Mouse (Mus musculus) limb, embryonic 10.5 days (tissue): ENCODE data around the gene Cntd1. TPM values are rescaled to one million over a fixed set of nuclear protein-coding genes. Genes with fewer than 3 reads are reported as not detected.

ENCODE experiments used
- DNase-seq: peaks from one replicate; pipeline ENCODE4 v3.0.0-alpha.2; 2017; ENCODE audit warnings: low spot score
- H3K27ac ChIP-seq: fragments of 300-500 bp; sonication (generic); 2 replicates; pipeline ENCODE4 v1.5.1; 2016; ENCODE audit warnings: mild to moderate bottlenecking
- H3K27me3 ChIP-seq: fragments of 300-500 bp; sonication (generic); 2 replicates; pipeline ENCODE4 v1.6.1; 2016; ENCODE audit warnings: low read depth, mild to moderate bottlenecking; ENCODE audit not compliant: poor library complexity, severe bottlenecking
- H3K36me3 ChIP-seq: fragments of 300-500 bp; sonication (generic); 2 replicates; pipeline ENCODE4 v1.6.1; 2016; ENCODE audit warnings: mild to moderate bottlenecking, moderate library complexity
- H3K4me1 ChIP-seq: fragments of 300-500 bp; sonication (generic); 2 replicates; pipeline ENCODE4 v1.6.1; 2016
- H3K4me3 ChIP-seq: fragments of 300-500 bp; sonication (generic); 2 replicates; pipeline ENCODE4 v1.5.1; 2016; ENCODE audit warnings: mild to moderate bottlenecking, moderate library complexity
- H3K9me3 ChIP-seq: fragments of 300-500 bp; sonication (generic); replicated peaks from 2 replicates; pipeline ENCODE4 v1.6.1; 2016; ENCODE audit warnings: mild to moderate bottlenecking
- WGBS: fragments of 180-500 bp; shearing (Covaris S2); methylation state at CpG from one replicate; pipeline ENCODE4 v1.1.7; 2016; 5-methylcytosine and 5-hydroxymethylcytosine counted together
- polyA plus RNA-seq: library from polyadenylated mRNA; unstranded; fragments of >200 nt; fragmentation: Nextera tagmentation; extraction: Ambion mirVana; gene quantifications from 2 replicates; pipeline ENCODE4 v1.2.1, GENCODE M21; 2016

Gene Cntd1
- polyA plus RNA-seq, 1 experiment from 2014 or later: 1.1 TPM

DNA sequence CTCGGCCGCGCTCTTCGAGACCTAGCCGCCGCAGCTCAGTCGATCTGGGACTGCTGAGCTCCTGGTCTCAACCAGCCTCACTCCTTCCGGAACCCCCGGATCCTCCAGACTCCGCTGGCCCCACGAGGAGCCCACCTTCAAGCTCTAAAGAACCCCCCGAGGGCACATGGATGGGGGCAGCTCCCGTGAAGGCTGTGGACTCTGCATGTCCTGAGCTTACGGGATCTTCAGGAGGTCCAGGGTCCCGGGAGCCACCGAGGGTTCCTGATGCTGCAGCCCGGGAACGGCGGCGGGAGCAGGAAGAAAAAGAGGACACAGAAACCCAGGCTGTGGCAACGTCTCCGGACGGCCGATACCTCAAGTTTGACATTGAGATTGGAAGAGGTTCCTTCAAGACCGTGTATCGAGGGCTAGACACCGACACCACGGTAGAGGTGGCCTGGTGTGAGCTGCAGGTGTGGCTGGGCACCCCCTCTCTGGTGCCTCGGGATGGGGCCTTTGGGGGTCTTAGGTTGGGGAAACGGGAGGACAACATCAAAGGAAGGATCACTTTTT, 17.9 kb upstream of the Cntd1 start:
- H3K36me3 ChIP-seq: peaks cover 31% of the 10 kb centered on the region
- H3K9me3 ChIP-seq: no peaks in the 10 kb centered on the region
- peak overlapping the region; percentile 67 for H3K4me3 ChIP-seq
- under 1% methylated on average over 30 of the region's 30 CpGs for WGBS
- peaks cover 72% of the 10 kb centered on the region for H3K4me1 ChIP-seq
- DNase-seq: peak; percentile 61
- peak overlapping the region; percentile 84 for H3K27ac ChIP-seq
- peaks cover 54% of the 10 kb centered on the region for H3K27me3 ChIP-seq

DNA sequence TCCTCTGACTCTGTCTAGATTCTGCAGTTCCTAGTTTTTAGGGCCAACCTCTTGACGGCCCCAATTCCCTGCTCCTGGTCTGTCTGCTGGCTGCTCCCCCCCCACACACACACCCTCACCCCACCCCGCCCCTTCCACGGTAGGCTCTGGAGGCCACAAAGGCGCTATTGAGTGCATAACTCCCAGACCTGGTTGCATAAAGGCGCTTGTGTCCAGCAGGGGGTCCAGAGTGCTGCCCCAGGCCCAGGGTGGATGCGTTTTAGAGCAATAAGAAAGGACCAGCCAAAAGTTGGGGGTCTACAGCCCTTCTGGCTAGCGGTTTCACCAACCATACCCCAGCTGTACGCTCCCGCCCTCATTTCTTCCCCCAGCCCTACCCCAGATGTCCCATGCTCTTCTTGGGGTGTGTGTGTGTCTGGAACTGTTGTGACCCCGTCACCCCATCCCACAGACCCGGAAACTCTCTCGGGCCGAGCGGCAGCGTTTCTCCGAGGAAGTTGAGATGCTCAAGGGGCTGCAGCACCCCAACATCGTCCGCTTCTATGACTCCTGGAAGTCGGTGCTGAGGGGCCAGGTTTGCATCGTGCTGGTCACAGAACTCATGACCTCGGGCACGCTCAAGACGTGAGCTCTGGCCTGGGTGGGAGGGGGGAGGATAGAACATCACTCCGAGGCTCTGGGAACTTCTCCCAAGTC, 16.4 kb upstream of the Cntd1 start:
- Histone ChIP-seq H3K9me3 (no peaks in the 10 kb centered on the region), H3K4me3 (peak overlapping the region; percentile 67), H3K27me3 (peaks cover 69% of the 10 kb centered on the region), H3K36me3 (peaks cover 17% of the 10 kb centered on the region), H3K27ac (peak overlapping the region; percentile 12; the same call in 1 of the 2 replicates), H3K4me1 (peaks cover 72% of the 10 kb centered on the region)
- DNase-seq: peak; percentile 53
- 1% methylated on average over 24 of the region's 24 CpGs for WGBS

DNA sequence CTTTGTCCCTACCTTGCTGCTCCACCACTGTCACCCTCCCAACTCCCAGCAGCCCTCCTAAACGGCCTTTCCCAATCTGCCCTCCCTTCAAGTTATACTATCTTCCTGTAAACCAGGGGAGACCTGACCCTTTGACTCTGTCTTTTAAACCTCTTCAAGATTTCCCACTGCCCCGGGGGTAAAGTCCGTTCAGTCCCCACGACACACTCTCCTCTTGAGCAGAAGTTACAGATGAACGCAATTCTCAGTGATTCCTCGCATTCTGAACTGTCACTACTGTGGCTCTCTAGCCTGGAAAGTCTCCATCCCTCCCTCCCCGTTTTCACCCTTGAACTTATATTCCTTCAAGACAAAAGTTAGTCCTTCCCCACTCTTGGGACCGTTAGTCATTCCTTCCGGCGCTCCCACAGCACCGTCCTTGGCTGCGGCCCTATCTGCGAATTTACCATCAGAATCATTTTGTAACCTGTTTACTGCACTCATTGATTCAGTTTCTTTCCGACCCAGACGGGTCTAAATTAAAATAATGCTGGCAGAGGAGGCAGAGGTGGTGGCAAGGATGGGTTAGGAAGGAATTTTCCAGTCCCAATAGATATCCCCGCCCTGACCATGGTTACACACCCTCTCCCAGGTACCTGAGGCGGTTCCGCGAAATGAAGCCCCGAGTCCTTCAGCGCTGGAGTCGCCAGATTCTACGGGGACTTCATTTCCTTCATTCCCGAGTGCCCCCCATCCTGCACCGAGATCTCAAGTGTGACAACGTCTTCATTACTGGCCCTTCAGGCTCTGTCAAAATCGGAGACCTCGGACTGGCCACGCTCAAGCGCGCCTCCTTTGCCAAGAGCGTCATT, 15.4 kb upstream of the Cntd1 start:
- peak; percentile 42 for DNase-seq
- H3K36me3 ChIP-seq: peaks cover 9% of the 10 kb centered on the region
- H3K4me1 ChIP-seq: peaks cover 67% of the 10 kb centered on the region
- no peaks in the 10 kb centered on the region for H3K9me3 ChIP-seq
- WGBS: 3% methylated on average over 32 of the region's 32 CpGs
- peak overlapping the region; percentile 3; the same call in 1 of the 2 replicates for H3K4me3 ChIP-seq
- peaks cover 78% of the 10 kb centered on the region for H3K27me3 ChIP-seq
- H3K27ac ChIP-seq: no peak overlapping the region

DNA sequence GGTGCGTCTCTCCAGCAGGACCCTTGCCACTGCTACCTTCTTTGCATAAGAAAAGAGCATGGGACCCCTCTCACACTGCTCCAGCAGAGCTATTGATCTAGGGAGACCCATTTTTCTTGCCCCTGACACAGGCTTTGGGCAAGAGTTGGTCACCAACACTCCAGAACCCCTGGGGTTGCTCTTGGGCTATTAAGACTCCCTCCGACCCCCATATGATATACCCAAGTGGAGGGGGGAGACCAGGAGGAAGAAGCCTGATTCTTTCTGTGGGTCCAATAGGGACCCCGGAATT, 14.9 kb upstream of the Cntd1 start:
- Histone ChIP-seq H3K9me3 (no peaks in the 10 kb centered on the region), H3K4me1 (peaks cover 62% of the 10 kb centered on the region), H3K4me3 (0 out of 2 replicates have a peak overlapping the region, but pooled peaks have one; percentile 3), H3K27me3 (peaks cover 84% of the 10 kb centered on the region), H3K27ac (no peak overlapping the region), H3K36me3 (peaks cover 6% of the 10 kb centered on the region; the same call in 1 of the 2 replicates)
- peak; percentile 39 for DNase-seq
- WGBS: 13% methylated on average over 3 of the region's 3 CpGs

DNA sequence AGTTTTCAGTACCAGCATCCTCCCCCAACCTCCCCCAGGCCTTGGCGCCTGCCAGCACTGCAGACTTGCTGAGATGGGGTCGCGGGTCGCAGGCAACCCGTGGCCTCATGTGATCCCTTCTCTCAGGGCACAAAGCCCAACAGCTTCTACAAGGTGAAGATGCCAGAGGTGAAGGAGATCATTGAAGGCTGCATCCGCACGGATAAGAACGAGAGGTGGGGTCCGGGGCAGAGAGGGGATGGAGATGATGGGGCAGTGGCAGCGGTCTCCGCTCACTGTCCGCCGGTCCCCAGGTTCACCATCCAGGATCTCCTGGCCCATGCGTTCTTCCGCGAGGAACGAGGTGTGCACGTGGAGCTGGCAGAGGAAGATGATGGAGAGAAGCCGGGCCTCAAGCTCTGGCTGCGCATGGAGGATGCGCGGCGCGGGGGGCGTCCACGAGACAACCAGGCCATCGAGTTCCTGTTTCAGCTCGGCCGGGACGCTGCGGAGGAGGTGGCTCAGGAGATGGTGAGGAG, 13.8 kb upstream of the Cntd1 start:
- Histone ChIP-seq H3K4me3 (peak overlapping the region; percentile 52), H3K9me3 (no peaks in the 10 kb centered on the region), H3K27me3 (peaks cover 89% of the 10 kb centered on the region), H3K4me1 (peaks cover 60% of the 10 kb centered on the region), H3K36me3 (no peaks in the 10 kb centered on the region), H3K27ac (peak overlapping the region; percentile 63; the same call in 1 of the 2 replicates)
- peak; percentile 63 for DNase-seq
- WGBS: under 1% methylated on average over 31 of the region's 31 CpGs

DNA sequence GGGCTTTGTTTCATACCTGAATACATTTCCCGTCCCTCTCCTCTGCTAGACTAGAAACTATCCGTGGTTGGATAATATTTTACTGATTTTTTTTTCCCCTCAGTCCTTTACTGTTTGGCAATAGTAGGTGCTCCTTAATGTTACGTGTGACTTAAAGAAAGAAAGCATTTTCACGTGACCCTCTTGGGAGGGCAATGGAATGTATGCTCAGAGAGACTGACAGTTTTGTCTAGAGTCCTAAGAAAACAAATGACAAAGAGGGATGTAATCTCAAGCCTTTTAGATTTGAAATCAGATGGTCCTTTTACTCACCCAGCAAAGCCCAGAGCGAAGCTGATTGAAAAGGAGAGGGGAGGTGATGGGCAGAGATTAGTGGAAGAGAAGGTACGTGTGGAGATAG, 12.9 kb upstream of the Cntd1 start:
- WGBS: 31% methylated on average over 6 of the region's 6 CpGs
- H3K4me3 ChIP-seq: no peak overlapping the region
- no peak for DNase-seq
- H3K36me3 ChIP-seq: no peaks in the 10 kb centered on the region
- H3K9me3 ChIP-seq: no peaks in the 10 kb centered on the region
- H3K27ac ChIP-seq: no peak overlapping the region
- peaks cover 51% of the 10 kb centered on the region for H3K4me1 ChIP-seq
- H3K27me3 ChIP-seq: peaks cover 85% of the 10 kb centered on the region

DNA sequence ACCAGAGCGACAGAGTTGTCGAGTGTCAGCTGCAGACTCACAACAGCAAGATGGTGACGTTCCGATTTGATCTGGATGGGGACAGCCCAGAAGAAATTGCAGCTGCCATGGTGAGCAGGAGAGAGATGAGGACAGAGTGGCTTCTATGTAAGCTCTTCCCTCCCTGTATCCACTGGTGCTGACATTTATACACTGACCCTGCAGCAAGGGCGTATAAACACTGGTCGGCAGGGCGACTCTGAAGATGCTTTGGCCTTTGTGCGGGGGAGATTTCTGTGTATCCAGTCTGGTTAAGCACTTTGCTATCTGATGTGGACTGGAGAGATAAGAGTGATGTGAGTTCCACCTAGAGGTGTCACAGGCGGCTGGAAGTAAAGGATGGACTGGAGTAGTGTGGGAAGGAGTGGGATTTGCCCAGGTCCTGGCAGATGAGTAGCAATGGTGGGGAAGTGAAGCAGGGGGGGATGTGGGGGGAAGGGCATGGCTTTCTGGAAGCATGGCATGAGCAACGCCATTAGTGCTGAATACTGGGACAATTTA, 9.2 kb upstream of the Cntd1 start:
- peaks cover 19% of the 10 kb centered on the region for H3K4me1 ChIP-seq
- no peaks in the 10 kb centered on the region for H3K9me3 ChIP-seq
- H3K36me3 ChIP-seq: no peaks in the 10 kb centered on the region
- no peak for DNase-seq
- H3K27ac ChIP-seq: no peak overlapping the region
- 13% methylated on average over 10 of the region's 10 CpGs for WGBS
- no peak overlapping the region for H3K4me3 ChIP-seq
- H3K27me3 ChIP-seq: peaks cover 54% of the 10 kb centered on the region

DNA sequence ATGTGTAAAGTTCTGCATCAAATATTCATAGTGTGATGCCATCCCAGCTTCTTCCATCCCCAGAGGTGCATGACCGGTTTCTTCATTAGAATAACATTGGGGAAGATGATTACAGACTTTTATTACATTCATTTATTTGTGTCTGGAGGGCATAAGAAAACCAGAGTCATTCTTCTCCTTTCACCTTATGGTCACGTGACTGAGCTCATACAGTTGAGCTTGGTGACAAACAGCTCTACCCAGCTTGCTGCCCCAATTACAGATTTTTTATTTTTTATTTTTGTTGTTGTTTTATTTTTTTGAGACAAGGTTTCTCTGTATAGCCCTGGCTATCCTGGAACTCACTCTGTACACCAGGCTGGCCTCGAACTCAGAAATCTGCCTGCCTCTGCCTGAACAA, 6.4 kb upstream of the Cntd1 start:
- Histone ChIP-seq H3K4me1 (peaks cover 32% of the 10 kb centered on the region), H3K27ac (no peak overlapping the region), H3K9me3 (no peaks in the 10 kb centered on the region), H3K4me3 (no peak overlapping the region), H3K36me3 (peaks cover 16% of the 10 kb centered on the region), H3K27me3 (peaks cover 48% of the 10 kb centered on the region)
- WGBS: 93% methylated on average over 3 of the region's 3 CpGs
- DNase-seq: no peak

DNA sequence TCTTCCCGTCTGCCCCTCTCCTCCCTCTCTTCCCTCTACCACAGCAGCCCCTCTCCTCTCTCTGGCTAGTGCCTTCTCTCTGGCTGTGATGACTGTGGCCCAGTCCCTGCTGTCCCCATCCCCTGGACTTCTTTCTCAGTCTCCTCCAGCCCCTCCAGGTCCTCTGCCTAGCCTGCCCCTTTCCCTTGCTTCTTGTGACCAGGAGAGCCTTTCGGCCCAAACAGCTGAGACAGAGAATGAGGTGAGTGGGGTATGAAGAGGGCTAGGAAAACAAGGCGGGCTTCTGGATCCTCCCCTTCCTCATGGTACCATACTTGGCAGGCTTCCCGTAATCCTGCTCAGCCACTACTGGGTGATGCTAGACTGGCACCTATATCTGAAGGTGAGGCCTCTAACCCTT, 3.5 kb upstream of the Cntd1 start:
- Histone ChIP-seq H3K36me3 (peaks cover 17% of the 10 kb centered on the region), H3K27ac (no peak overlapping the region), H3K9me3 (no peaks in the 10 kb centered on the region), H3K27me3 (peaks cover 38% of the 10 kb centered on the region), H3K4me1 (peaks cover 40% of the 10 kb centered on the region), H3K4me3 (no peak overlapping the region)
- WGBS: 68% methylated on average over 4 of the region's 4 CpGs
- DNase-seq: no peak

DNA sequence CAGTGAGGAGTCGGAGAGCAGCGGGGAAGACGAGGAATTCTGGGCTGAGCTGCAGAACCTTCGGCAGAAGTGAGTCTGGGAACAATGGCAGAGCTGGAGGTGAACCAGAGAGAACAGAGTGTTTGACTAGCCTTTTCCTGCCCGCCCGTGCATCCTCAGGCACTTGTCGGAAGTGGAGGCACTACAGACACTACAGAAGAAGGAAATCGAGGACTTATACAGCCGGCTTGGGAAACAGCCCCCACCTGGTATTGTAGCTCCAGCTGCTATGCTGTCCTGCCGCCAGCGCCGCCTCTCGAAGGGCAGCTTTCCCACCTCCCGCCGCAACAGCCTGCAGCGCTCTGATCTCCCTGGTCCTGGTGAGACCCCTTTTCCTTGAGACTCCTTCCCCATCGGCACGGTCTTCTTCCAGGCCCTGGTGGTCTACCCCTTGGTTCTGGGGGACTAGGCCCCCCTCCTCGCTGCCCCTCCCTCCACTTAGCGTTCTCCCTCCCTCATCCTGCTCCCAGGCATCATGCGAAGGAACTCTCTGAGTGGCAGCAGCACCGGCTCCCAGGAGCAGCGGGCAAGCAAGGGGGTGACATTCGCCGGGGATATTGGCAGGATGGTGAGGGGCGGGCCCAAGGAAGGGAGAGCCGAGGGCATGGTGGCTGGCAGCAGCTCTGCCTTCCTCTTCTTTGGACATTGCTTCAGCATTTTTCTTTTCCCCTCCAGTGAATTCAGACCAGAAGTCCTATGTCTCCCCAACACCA, 2.3 kb upstream of the Cntd1 start:
- WGBS: 30% methylated on average over 27 of the region's 27 CpGs
- H3K27me3 ChIP-seq: peaks cover 47% of the 10 kb centered on the region
- H3K4me1 ChIP-seq: peaks cover 40% of the 10 kb centered on the region
- H3K36me3 ChIP-seq: peaks cover 17% of the 10 kb centered on the region
- DNase-seq: no peak
- no peaks in the 10 kb centered on the region for H3K9me3 ChIP-seq
- peak overlapping the region; percentile 18 for H3K4me3 ChIP-seq
- H3K27ac ChIP-seq: peak overlapping the region; percentile 26; the same call in 1 of the 2 replicates

DNA sequence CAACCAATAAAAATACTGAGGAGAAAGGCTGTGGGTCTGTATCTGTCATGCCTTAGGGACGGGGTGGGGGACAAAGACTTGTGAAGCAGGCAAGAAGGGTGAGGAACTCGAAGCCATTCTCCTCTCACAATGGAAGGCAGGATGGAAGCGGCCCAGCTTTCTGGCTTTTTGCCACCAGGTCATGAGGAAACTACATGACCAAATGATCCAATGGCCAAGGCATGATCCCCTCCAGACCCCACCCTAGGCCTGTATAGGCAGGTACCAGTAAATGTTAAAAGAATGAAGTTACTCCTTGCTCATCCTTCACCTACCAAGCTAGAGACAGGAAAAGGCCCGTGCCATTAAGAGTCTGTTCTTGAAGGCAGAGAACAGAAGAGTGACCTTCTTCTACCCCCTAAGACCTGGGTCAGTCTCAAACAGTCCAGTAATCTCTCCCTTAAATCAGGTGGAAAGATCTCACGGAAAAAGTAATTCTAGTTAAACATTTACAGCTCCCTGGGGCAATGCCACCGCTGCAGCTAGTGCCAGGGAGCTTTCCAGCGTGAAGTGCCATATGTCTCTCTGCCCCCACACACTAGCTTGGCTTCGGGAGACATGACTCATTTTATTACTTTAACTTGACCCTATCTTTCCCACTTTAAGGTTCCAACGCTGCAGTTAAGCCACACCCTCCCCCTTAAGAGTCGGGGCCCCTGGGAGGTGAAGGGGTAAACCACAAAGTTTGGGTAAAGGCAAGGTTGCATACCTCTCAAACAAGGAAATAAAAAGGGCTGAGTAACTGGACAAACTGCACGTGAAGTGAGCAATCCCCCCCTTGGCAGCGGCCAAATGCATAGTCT, 1.2 kb upstream of the Cntd1 start:
- Histone ChIP-seq H3K27ac (peak overlapping the region; percentile 86; the same call in 1 of the 2 replicates), H3K27me3 (peaks cover 47% of the 10 kb centered on the region), H3K4me1 (peaks cover 40% of the 10 kb centered on the region), H3K4me3 (peak overlapping the region; percentile 87), H3K36me3 (peaks cover 17% of the 10 kb centered on the region), H3K9me3 (no peaks in the 10 kb centered on the region)
- WGBS: 72% methylated on average over 12 of the region's 12 CpGs
- no peak for DNase-seq
